8 mouse cellular contexts compared by ENCODE assay signal in genomic region chr14:20891941-20892402, GRCm38 (mm10). TPM values are rescaled to one million over a fixed set of nuclear protein-coding genes. Genes with fewer than 3 reads are reported as not detected.
A peak's percentile ranks its signal among the peaks of the same experiment; 100 is the strongest.
DNase-seq lines count a peak whose midpoint lies in the region; ATAC-seq and TF ChIP-seq lines count a peak whose summit lies in the region.

No protein-coding gene starts in this region.

- H3K27ac ChIP-seq in midbrain, embryonic 10.5 days (replicated peaks): no peak overlapping the region
- no peak overlapping the region for H3K27ac ChIP-seq in midbrain, embryonic 11.5 days (ENCODE audit: low read depth, low read length)
- no peak overlapping the region for H3K27ac ChIP-seq in forebrain, embryonic 14.5 days (ENCODE audit: low read depth, low read length)
- no peak overlapping the region for H3K27ac ChIP-seq in hindbrain, embryonic 13.5 days
- no peak overlapping the region for H3K27ac ChIP-seq in limb, embryonic 11.5 days (replicated peaks; ENCODE audit: low read depth, low read length)

- H3K27me3 ChIP-seq in midbrain, embryonic 10.5 days (ENCODE audit: low read depth, poor library complexity, severe bottlenecking): no peaks in the 10 kb centered on the region
- no peaks in the 10 kb centered on the region for H3K27me3 ChIP-seq in midbrain, embryonic 11.5 days (ENCODE audit: control insufficient read depth, insufficient read depth, low read length)
- no peaks in the 10 kb centered on the region for H3K27me3 ChIP-seq in forebrain, embryonic 14.5 days (replicated peaks; ENCODE audit: control insufficient read depth, insufficient read depth, low read length)
- no peaks in the 10 kb centered on the region for H3K27me3 ChIP-seq in hindbrain, embryonic 13.5 days
- no peaks in the 10 kb centered on the region for H3K27me3 ChIP-seq in limb, embryonic 11.5 days (ENCODE audit: control insufficient read depth, insufficient read depth, low read length)
- H3K27me3 ChIP-seq in myocyte (ENCODE audit: control insufficient read depth, insufficient read depth, insufficient read length): no peaks in the 10 kb centered on the region

- H3K79me2 ChIP-seq in myocyte (ENCODE audit: control insufficient read depth, insufficient read depth): no peaks in the 10 kb centered on the region

- 58% methylated on average over 9 of the region's 9 CpGs for WGBS in midbrain, embryonic 10.5 days
- WGBS in midbrain, embryonic 11.5 days: 46% methylated on average over 9 of the region's 9 CpGs
- 37% methylated on average over 9 of the region's 9 CpGs for WGBS in forebrain, embryonic 14.5 days
- 44% methylated on average over 9 of the region's 9 CpGs for WGBS in hindbrain, embryonic 13.5 days
- 46% methylated on average over 9 of the region's 9 CpGs for WGBS in limb, embryonic 11.5 days

- DNase-seq in midbrain, embryonic 10.5 days (ENCODE audit: low spot score): peak; percentile 30
- no peak for DNase-seq in midbrain, embryonic 11.5 days (ENCODE audit: low spot score, missing footprints)
- DNase-seq in forebrain, embryonic 14.5 days (ENCODE audit: low spot score): peak; percentile 60
- DNase-seq in limb, embryonic 11.5 days (ENCODE audit: low spot score): peak; percentile 33
- DNase-seq in ovary, postnatal 36 days (ENCODE audit: low spot score): no peak
- DNase-seq in cerebellum, adult 9-11 months: no peak

- H3K4me3 ChIP-seq in midbrain, embryonic 10.5 days: no peak overlapping the region
- H3K4me3 ChIP-seq in midbrain, embryonic 11.5 days (ENCODE audit: low read depth, low read length): no peak overlapping the region
- no peak overlapping the region for H3K4me3 ChIP-seq in forebrain, embryonic 14.5 days (ENCODE audit: low read depth, low read length)
- H3K4me3 ChIP-seq in hindbrain, embryonic 13.5 days: no peak overlapping the region
- H3K4me3 ChIP-seq in limb, embryonic 11.5 days (ENCODE audit: low read depth, low read length): no peak overlapping the region
- no peak overlapping the region for H3K4me3 ChIP-seq in myocyte

- H3K9ac ChIP-seq in midbrain, embryonic 11.5 days (ENCODE audit: low read length): no peak overlapping the region
- no peak overlapping the region for H3K9ac ChIP-seq in forebrain, embryonic 14.5 days (ENCODE audit: low read length)
- H3K9ac ChIP-seq in hindbrain, embryonic 13.5 days: no peak overlapping the region
- H3K9ac ChIP-seq in limb, embryonic 11.5 days (ENCODE audit: low read length): no peak overlapping the region

- no peak for TF ChIP-seq POLR2A in myocyte (IDR thresholded peaks at IDR 0.05; ENCODE audit: insufficient read length, low read depth)

- H3ac ChIP-seq in myocyte (ENCODE audit: control insufficient read depth, insufficient read length): no peak overlapping the region

- peaks cover 13% of the 10 kb centered on the region for H3K4me1 ChIP-seq in midbrain, embryonic 10.5 days
- no peaks in the 10 kb centered on the region for H3K4me1 ChIP-seq in midbrain, embryonic 11.5 days (ENCODE audit: control insufficient read depth, insufficient read depth, low read length)
- no peaks in the 10 kb centered on the region for H3K4me1 ChIP-seq in forebrain, embryonic 14.5 days (ENCODE audit: control insufficient read depth, insufficient read depth, low read length)
- peaks cover 14% of the 10 kb centered on the region for H3K4me1 ChIP-seq in hindbrain, embryonic 13.5 days (replicated peaks)
- H3K4me1 ChIP-seq in limb, embryonic 11.5 days (ENCODE audit: control insufficient read depth, insufficient read depth, low read length): no peaks in the 10 kb centered on the region

- no peak overlapping the region for H3K4me2 ChIP-seq in midbrain, embryonic 11.5 days
- no peak overlapping the region for H3K4me2 ChIP-seq in forebrain, embryonic 14.5 days (ENCODE audit: low read length)
- H3K4me2 ChIP-seq in hindbrain, embryonic 13.5 days: no peak overlapping the region
- no peak overlapping the region for H3K4me2 ChIP-seq in limb, embryonic 11.5 days (ENCODE audit: low read depth, severe bottlenecking)
- H3K4me2 ChIP-seq in myocyte (ENCODE audit: low read depth): peak overlapping the region; percentile 79

- ATAC-seq in midbrain, embryonic 11.5 days (ENCODE audit: low FRiP score): no peak
- 0 out of 2 replicates have a peak, but pooled peaks have one; percentile 20 for ATAC-seq in forebrain, embryonic 14.5 days
- 0 out of 2 replicates have a peak, but pooled peaks have one; percentile 54 for ATAC-seq in hindbrain, embryonic 13.5 days (ENCODE audit: low FRiP score)
- ATAC-seq in limb, embryonic 11.5 days (ENCODE audit: insufficient number of reproducible peaks, low FRiP score, low TSS enrichment, low read depth): no peak

- no peaks in the 10 kb centered on the region for H3K9me3 ChIP-seq in midbrain, embryonic 10.5 days (replicated peaks)
- H3K9me3 ChIP-seq in midbrain, embryonic 11.5 days (ENCODE audit: control insufficient read depth, low read length): no peaks in the 10 kb centered on the region
- no peaks in the 10 kb centered on the region for H3K9me3 ChIP-seq in forebrain, embryonic 14.5 days (replicated peaks; ENCODE audit: control insufficient read depth, low read length)
- no peaks in the 10 kb centered on the region for H3K9me3 ChIP-seq in hindbrain, embryonic 13.5 days
- H3K9me3 ChIP-seq in limb, embryonic 11.5 days (ENCODE audit: control insufficient read depth, low read length): no peaks in the 10 kb centered on the region

- no peaks in the 10 kb centered on the region for H3K36me3 ChIP-seq in midbrain, embryonic 10.5 days
- H3K36me3 ChIP-seq in midbrain, embryonic 11.5 days (ENCODE audit: control insufficient read depth, insufficient read depth, low read length): no peaks in the 10 kb centered on the region
- no peaks in the 10 kb centered on the region for H3K36me3 ChIP-seq in forebrain, embryonic 14.5 days (ENCODE audit: control insufficient read depth, insufficient read depth, low read length)
- no peaks in the 10 kb centered on the region for H3K36me3 ChIP-seq in hindbrain, embryonic 13.5 days
- no peaks in the 10 kb centered on the region for H3K36me3 ChIP-seq in limb, embryonic 11.5 days (ENCODE audit: control insufficient read depth, insufficient read depth, low read length)
- H3K36me3 ChIP-seq in myocyte (ENCODE audit: control insufficient read depth, insufficient read depth): no peaks in the 10 kb centered on the region

TF ChIP-seq in myocyte, 11 proteins besides CTCF, POLR2A, EP300 and RAD21:
- TF ChIP-seq MYOD1 (IDR thresholded peaks at IDR 0.05; ENCODE audit: control insufficient read depth in 1 of 3, insufficient read length in 2 of 3, low read depth in 2 of 3) (peak in 1 of 3 experiments; percentile 44), CEBPB (IDR thresholded peaks at IDR 0.05; ENCODE audit: insufficient read depth, poor library complexity, severe bottlenecking) (peak; percentile 29; the same call in 1 of the 2 replicates), MYOG (IDR thresholded peaks at IDR 0.05; ENCODE audit: control insufficient read depth in 1 of 3, insufficient read depth in 1 of 3, insufficient read length in 2 of 3, low read depth in 2 of 3) (no peak), SRF (IDR thresholded peaks at IDR 0.05; ENCODE audit: control insufficient read depth, insufficient read length, low read depth) (peak; percentile 99)

RNA-seq across cellular contexts. Expression of gene Vcl, which starts 37.2 kb away (rescaled TPM):
- polyA plus RNA-seq in midbrain, embryonic 10.5 days (2016; fragmentation: Nextera tagmentation; extraction: Ambion mirVana): 29.6 and 30.1 TPM in 2 replicates
- 27.0 and 29.4 TPM in 2 replicates for polyA plus RNA-seq in midbrain, embryonic 11.5 days (2014; fragmentation: Nextera tagmentation; extraction: Ambion mirVana)
- polyA plus RNA-seq in forebrain, embryonic 14.5 days (2014; fragmentation: Nextera tagmentation; extraction: Ambion mirVana): 8.4 and 9.3 TPM in 2 replicates
- 15.4 and 17.0 TPM in 2 replicates for polyA plus RNA-seq in hindbrain, embryonic 13.5 days (2015; fragmentation: Nextera tagmentation; extraction: Ambion mirVana)
- 45.6 and 50.4 TPM in 2 replicates for polyA plus RNA-seq in limb, embryonic 11.5 days (2014; fragmentation: Nextera tagmentation; extraction: Ambion mirVana)
- 104 TPM for polyA plus RNA-seq in myocyte (2012; fragmentation: generic; extraction: Trizol)

RNA-seq across cellular contexts. Expression of gene Plau, which starts 55.5 kb away (rescaled TPM):
- polyA plus RNA-seq in midbrain, embryonic 10.5 days (2016; fragmentation: Nextera tagmentation; extraction: Ambion mirVana): 0.49 and 0.70 TPM in 2 replicates
- 0.22 and 0.40 TPM in 2 replicates for polyA plus RNA-seq in midbrain, embryonic 11.5 days (2014; fragmentation: Nextera tagmentation; extraction: Ambion mirVana)
- 0.21 and 0.47 TPM in 2 replicates for polyA plus RNA-seq in forebrain, embryonic 14.5 days (2014; fragmentation: Nextera tagmentation; extraction: Ambion mirVana)
- 0.40 and 0.45 TPM in 2 replicates for polyA plus RNA-seq in hindbrain, embryonic 13.5 days (2015; fragmentation: Nextera tagmentation; extraction: Ambion mirVana)
- 0.69 and 1.0 TPM in 2 replicates for polyA plus RNA-seq in limb, embryonic 11.5 days (2014; fragmentation: Nextera tagmentation; extraction: Ambion mirVana)
- polyA plus RNA-seq in myocyte (2012; fragmentation: generic; extraction: Trizol): 40.1 TPM

Comparison
In these comparisons a context has a peak if more than half of its experiments do, and no peak if none do; other contexts are left out.
1. DNase-seq: peak in midbrain, embryonic 10.5 days (single experiment), forebrain, embryonic 14.5 days (single experiment) and limb, embryonic 11.5 days (single experiment); none in midbrain, embryonic 11.5 days (single experiment), ovary, postnatal 36 days (single experiment) and cerebellum, adult 9-11 months (single experiment).
2. ATAC-seq: peak in forebrain, embryonic 14.5 days (single experiment) and hindbrain, embryonic 13.5 days (single experiment); none in midbrain, embryonic 11.5 days (single experiment) and limb, embryonic 11.5 days (single experiment).
3. RNA of gene Plau, which starts 55.5 kb away (polyA plus RNA-seq): 40.1 TPM in myocyte (single experiment); 0.69 to 1.0 TPM in limb, embryonic 11.5 days, 0.49 to 0.70 TPM in midbrain, embryonic 10.5 days, 0.21 to 0.47 TPM in forebrain, embryonic 14.5 days, 0.40 to 0.45 TPM in hindbrain, embryonic 13.5 days and 0.22 to 0.40 TPM in midbrain, embryonic 11.5 days; every median in the first group is over 10 times any median in the second.